Mouse (Mus musculus) macrophage (primary cell): ENCODE measurements around the gene Aprt. TPM values are rescaled to one million over a fixed set of nuclear protein-coding genes. Genes with fewer than 3 reads are reported as not detected.

ENCODE experiments used
- H3K27ac ChIP-seq: fragments of 350-480 bp; formaldehyde crosslinking; 2 replicates; pipeline ENCODE4 v1.9.0; 2021
- H3K36me3 ChIP-seq: fragments of 350-480 bp; formaldehyde crosslinking; 2 replicates; pipeline ENCODE4 v1.9.0; 2021; ENCODE audit errors: inconsistent target
- H3K4me3 ChIP-seq: fragments of 350-480 bp; formaldehyde crosslinking; 2 replicates; pipeline ENCODE4 v1.9.0; 2021; ENCODE audit errors: inconsistent target
- H3K79me2 ChIP-seq: fragments of 350-480 bp; formaldehyde crosslinking; 2 replicates; pipeline ENCODE4 v1.9.0; 2021; ENCODE audit errors: inconsistent target
- WGBS: methylation state at CpG from one replicate; pipeline ENCODE4 v1.1.7; 2026; ENCODE audit warnings: inconsistent platforms; ENCODE audit not compliant: missing documents; 5-methylcytosine and 5-hydroxymethylcytosine counted together
- polyA plus RNA-seq: library from polyadenylated mRNA; stranded (reverse); fragments of 250-400 nt; gene quantifications from 3 replicates; pipeline ENCODE4 v1.2.4, GENCODE M21; 2018; ENCODE audit warnings: inconsistent platforms

The Aprt gene
- polyA plus RNA-seq, 1 experiment from 2014 or later = 89.7 TPM

GRCm38 (mm10) chr8:122546066-122546755 is 30.5 kb downstream of the Aprt start:
- Histone ChIP-seq H3K4me3 (no peak overlapping the region), H3K79me2 (peaks cover 94% of the 10 kb centered on the region), H3K27ac (peak overlapping the region; percentile 69), H3K36me3 (no peaks in the 10 kb centered on the region; the same call in 1 of the 2 replicates)
- WGBS = 87% methylated on average over 6 of the region's 7 CpGs

DNA sequence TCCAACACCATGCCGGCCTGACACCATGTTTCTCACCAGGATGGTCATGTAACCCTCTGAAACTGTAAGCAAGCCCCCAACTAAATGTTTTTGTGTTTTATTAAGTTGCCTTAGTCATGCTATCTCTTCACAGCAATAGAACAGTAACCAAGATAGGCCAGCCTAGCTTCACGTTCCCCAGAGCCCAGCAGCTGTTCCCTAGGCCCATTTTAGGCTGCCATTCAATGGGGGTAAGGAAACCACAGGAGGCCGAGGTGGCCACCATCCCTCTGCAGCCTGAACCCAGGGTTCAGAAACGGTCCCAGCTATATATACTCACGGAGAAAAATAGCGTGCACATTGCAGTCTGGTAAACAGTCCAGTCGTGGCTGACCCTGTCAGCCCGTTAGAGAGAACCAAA is 32.6 kb downstream of the Aprt start:
- H3K27ac ChIP-seq = no peak overlapping the region
- H3K79me2 ChIP-seq = peaks cover 100% of the 10 kb centered on the region
- H3K4me3 ChIP-seq = no peak overlapping the region
- no peaks in the 10 kb centered on the region; the same call in 1 of the 2 replicates for H3K36me3 ChIP-seq
- WGBS = 87% methylated on average over 7 of the region's 8 CpGs

DNA sequence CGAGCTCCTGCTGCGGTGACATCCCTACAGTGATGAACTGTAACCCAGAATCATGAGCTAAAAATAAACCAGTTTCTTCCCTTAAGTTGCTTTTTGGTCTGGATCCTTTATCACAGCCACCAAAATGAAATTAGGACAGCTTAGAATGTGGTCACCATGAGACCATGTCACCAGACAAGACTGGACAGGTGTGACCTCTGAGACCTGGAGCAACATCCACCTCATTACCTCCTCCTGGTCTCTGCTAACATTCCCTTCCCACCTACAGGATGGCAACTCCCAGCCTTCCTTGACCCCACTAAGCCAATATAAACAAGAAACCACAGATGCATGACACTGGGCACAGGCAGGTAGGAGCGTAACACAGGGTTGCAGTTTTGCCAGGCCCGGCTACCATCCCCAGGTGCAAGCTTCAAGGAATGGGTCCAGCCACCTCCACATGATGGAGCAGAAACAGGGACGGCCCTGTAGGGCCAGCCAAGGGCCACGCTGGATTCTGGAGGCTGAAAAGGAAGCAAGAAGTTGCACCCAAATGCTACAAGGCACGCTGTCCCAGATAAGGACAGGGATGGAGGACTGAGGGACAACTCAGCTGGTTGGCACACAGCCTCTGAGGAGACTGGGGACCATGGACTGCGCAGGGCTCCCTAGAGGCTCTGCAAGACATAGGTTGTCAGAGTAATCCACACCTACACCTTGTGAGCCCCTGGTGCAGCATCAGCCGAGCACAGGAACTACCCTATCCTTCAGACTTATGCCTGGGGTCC is 38.2 kb downstream of the Aprt start:
- H3K36me3 ChIP-seq = peaks cover 5% of the 10 kb centered on the region; the same call in 1 of the 2 replicates
- H3K4me3 ChIP-seq = no peak overlapping the region
- H3K79me2 ChIP-seq = peaks cover 100% of the 10 kb centered on the region
- H3K27ac ChIP-seq = no peak overlapping the region
- 96% methylated on average over 9 of the region's 9 CpGs for WGBS

- Histone ChIP-seq H3K79me2 (peaks cover 100% of the 10 kb centered on the region), H3K27ac (no peak overlapping the region), H3K36me3 (peaks cover 5% of the 10 kb centered on the region; the same call in 1 of the 2 replicates), H3K4me3 (no peak overlapping the region)
- 77% methylated on average over 2 of the region's 2 CpGs for WGBS
Measured at GRCm38 (mm10) chr8:122537812-122538211, 38.9 kb downstream of the Aprt start.

DNA sequence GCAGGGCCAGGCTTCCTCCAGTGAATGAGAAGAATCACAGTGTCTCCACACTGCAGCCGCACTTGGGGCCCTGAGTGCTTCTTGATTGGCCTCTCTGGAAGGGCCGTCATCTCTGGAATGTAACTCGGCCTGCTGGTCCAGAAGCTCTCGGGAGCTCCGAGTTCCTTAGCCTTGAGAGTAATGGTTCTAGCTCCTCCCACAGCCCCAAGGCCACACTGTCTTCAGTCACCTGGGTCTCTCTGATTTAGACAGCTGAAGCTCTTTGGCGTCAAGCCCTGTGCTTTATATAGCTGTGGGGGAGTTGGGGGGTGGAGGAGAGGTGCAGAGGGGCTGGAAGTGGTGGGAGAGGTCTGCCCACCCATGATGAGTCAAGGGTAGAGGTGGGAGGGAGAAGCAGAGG is 39.7 kb downstream of the Aprt start:
- peaks cover 9% of the 10 kb centered on the region; the same call in 1 of the 2 replicates for H3K36me3 ChIP-seq
- WGBS = 95% methylated on average over 4 of the region's 6 CpGs
- no peak overlapping the region for H3K27ac ChIP-seq
- H3K79me2 ChIP-seq = peaks cover 100% of the 10 kb centered on the region
- H3K4me3 ChIP-seq = no peak overlapping the region

GRCm38 (mm10) chr8:122531312-122531711 is 45.4 kb downstream of the Aprt start:
- Histone ChIP-seq H3K4me3 (no peak overlapping the region), H3K79me2 (peaks cover 100% of the 10 kb centered on the region), H3K36me3 (peaks cover 4% of the 10 kb centered on the region; the same call in 1 of the 2 replicates), H3K27ac (no peak overlapping the region)
- 95% methylated on average over 8 of the region's 8 CpGs for WGBS

- 100% methylated on average over 4 of the region's 4 CpGs for WGBS
- no peak overlapping the region for H3K4me3 ChIP-seq
- peaks cover 4% of the 10 kb centered on the region; the same call in 1 of the 2 replicates for H3K36me3 ChIP-seq
- H3K27ac ChIP-seq = no peak overlapping the region
- H3K79me2 ChIP-seq = peaks cover 100% of the 10 kb centered on the region
Measured at GRCm38 (mm10) chr8:122529159-122529558, 47.5 kb downstream of the Aprt start.

- peaks cover 4% of the 10 kb centered on the region; the same call in 1 of the 2 replicates for H3K36me3 ChIP-seq
- no peak overlapping the region for H3K4me3 ChIP-seq
- WGBS = 93% methylated on average over 3 of the region's 3 CpGs
- no peak overlapping the region for H3K27ac ChIP-seq
- H3K79me2 ChIP-seq = peaks cover 100% of the 10 kb centered on the region
Measured at GRCm38 (mm10) chr8:122527937-122528336, 48.8 kb downstream of the Aprt start.

GRCm38 (mm10) chr8:122526526-122527170 is 50.1 kb downstream of the Aprt start:
- Histone ChIP-seq H3K36me3 (no peaks in the 10 kb centered on the region), H3K4me3 (no peak overlapping the region), H3K27ac (no peak overlapping the region), H3K79me2 (peaks cover 100% of the 10 kb centered on the region)
- 76% methylated on average over 7 of the region's 7 CpGs for WGBS

DNA sequence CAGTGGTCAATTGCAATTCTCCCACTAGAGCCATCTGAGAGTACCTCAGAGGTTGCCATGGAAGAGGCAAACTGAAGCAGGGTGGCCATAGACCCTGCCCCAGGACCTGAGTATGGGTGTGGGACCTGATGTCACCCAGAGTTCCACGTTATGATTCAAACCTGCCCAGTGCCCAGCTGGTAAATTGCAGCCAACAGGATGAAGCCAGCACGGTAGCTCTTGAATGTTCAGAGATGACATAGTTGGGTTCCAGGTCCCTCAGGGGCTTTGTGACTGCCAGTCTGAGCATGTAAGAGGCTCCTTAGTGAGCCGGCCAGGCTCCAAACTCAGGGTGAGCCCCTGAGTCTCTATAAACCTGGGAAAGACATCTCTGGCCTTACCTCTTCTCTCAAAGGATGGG is 50.6 kb downstream of the Aprt start:
- no peak overlapping the region for H3K27ac ChIP-seq
- peaks cover 100% of the 10 kb centered on the region for H3K79me2 ChIP-seq
- H3K36me3 ChIP-seq = no peaks in the 10 kb centered on the region
- WGBS = 81% methylated on average over 3 of the region's 3 CpGs
- H3K4me3 ChIP-seq = no peak overlapping the region

- 96% methylated on average over 6 of the region's 6 CpGs for WGBS
Measured at GRCm38 (mm10) chr8:122525004-122525403, 51.7 kb downstream of the Aprt start.

More at GRCm38 (mm10) chr8:122525004-122525403, 51.7 kb downstream of the Aprt start:
- no peak overlapping the region for H3K4me3 ChIP-seq
- no peaks in the 10 kb centered on the region for H3K36me3 ChIP-seq
- H3K79me2 ChIP-seq = peaks cover 100% of the 10 kb centered on the region
- no peak overlapping the region for H3K27ac ChIP-seq

Other genes with a start within 250 kb of the Aprt start
- gene Trhr2, start 216.2 kb downstream of the Aprt start, polyA plus RNA-seq = not detected in 3 replicates
- 28.5 to 44.3 TPM (median 38.9 TPM) in 3 replicates for gene Zc3h18, start 200.3 kb downstream of the Aprt start, polyA plus RNA-seq
- gene Il17c, start 154.9 kb downstream of the Aprt start, polyA plus RNA-seq = not detected in 3 replicates
- gene Cyba, start 144.0 kb downstream of the Aprt start, polyA plus RNA-seq = 942 to 2,075 TPM (median 1,538 TPM) in 3 replicates
- 10.1 to 40.6 TPM (median 23.8 TPM) in 3 replicates for gene Mvd, start 133.5 kb downstream of the Aprt start, polyA plus RNA-seq
- not detected in 3 replicates for gene Snai3, start 116.2 kb downstream of the Aprt start, polyA plus RNA-seq
- 36.6 to 108 TPM (median 59.1 TPM) in 3 replicates for gene Rnf166, start 100.8 kb downstream of the Aprt start, polyA plus RNA-seq
- 7.5 to 12.0 TPM (median 7.9 TPM) in 3 replicates for gene Ctu2, start 100.8 kb downstream of the Aprt start, polyA plus RNA-seq
- 43.2 to 134 TPM (median 57.2 TPM) in 3 replicates for gene Piezo1, start 25.6 kb downstream of the Aprt start, polyA plus RNA-seq
- 11.1 to 84.7 TPM (median 15.5 TPM) in 3 replicates for gene Cdt1, start 8.9 kb downstream of the Aprt start, polyA plus RNA-seq
- 70.7 to 140 TPM (median 99.8 TPM) in 3 replicates for gene Galns, start 34.6 kb upstream of the Aprt start, polyA plus RNA-seq
- gene Trappc2l, start 34.7 kb upstream of the Aprt start, polyA plus RNA-seq = 54.4 to 79.3 TPM (median 76.9 TPM) in 3 replicates
- not detected in 3 replicates for gene Pabpn1l, start 45.8 kb upstream of the Aprt start, polyA plus RNA-seq
- gene Cbfa2t3, start 122.2 kb upstream of the Aprt start, polyA plus RNA-seq = 0.87 to 1.4 TPM (median 1.0 TPM) in 3 replicates
- gene Acsf3, start 198.6 kb upstream of the Aprt start, polyA plus RNA-seq = 4.1 to 7.3 TPM (median 4.6 TPM) in 3 replicates